Mouse (Mus musculus): ENCODE measurements around the gene Bicdl1.

Gene Bicdl1

DNA sequence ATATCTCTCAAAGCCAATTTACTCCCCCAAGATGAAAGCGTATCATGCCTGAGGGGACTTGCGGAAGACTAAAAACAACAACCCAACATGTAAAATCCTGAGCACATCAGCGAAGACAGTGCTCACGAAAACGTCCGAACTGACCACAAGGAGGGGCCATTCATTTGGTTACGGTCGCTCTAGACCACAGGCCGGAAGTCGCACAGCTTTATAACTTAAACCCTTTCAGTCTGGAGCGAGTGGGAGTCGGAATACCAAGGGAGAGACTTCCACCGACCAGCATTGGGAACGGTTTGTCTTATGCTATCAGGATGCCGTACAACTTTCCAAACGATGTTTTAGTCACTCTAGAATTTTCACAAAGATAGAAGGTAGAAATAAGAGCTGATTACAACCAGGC lies 5.4 kb downstream of the Bicdl1 start:
- no peak for DNase-seq (ENCODE audit: low spot score)

DNA sequence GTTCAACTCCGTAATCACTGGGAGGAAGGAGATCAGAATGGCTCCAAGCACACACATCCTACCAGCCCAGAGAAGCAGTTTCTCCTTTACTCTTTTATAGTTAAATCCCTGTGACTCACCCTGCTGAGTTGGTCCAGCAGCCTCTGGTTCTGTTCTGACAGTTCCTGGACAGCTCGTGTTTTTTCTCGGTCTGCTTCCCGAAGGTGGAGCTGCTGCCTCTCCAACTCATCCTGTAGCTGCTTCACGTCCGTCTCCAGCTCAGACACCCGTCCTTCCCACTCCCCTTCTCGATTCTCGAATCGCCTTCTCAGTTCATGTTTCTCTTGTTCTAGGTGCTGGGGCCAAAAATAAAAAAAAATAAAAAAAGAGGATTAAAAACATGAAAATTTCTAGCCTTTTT lies 7.0 kb downstream of the Bicdl1 start:
- DNase-seq (ENCODE audit: low spot score) = no peak

DNA sequence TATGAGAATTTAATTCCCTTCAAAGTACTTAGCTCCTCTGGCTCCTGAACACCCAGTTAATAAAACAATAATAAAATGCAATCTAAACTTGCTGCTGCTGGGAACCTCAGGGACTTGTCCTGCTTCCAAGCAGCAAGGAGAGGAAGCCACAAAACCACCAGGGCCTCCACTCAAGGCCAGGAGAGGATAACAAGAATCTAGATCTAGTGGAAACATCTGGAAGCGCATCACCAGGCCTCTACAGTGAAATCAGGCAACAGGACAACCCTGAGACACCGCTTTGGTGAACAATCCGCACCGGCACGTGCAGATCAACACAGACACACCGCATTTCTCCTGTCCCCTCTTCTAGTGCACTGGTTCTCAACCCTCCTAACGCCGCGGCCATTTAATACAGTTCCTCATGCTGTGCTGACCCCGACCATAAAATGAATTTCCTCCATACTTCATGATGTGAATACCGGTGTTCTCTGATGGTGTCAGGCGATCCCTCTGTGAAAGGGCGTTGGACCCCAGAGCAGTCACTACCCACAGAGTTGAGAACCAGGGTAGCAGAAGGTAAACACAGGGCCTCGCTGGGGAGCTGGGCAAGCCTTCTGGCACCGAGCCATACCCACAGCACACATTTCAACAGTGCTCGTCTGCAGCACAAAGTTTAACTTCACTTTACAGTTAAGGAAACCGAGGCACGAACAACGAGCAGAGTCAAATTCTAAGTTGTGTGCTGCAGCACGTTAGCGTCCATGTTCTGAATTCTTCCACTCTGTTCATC lies 9.0 kb downstream of the Bicdl1 start:
- no peak for DNase-seq (ENCODE audit: low spot score)

DNA sequence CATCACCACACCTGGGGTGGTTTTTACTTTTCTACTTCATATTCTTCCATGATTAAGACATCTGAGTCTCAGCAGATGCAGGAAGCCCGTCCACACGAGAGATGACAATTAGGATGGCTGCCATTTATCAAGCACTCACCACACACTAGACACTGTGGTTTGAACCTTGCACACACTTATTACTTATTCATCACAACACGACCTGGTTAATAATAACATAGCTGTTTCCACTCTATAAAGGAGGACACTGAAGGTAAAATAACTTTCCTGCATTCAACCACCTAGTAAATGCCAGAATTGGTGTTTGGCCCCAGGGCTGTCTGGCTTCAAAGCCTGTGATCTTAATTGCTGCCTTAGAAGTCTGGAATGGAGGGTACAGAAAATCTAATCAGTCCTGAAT lies 10.7 kb downstream of the Bicdl1 start:
- DNase-seq (ENCODE audit: low spot score) = no peak

DNA sequence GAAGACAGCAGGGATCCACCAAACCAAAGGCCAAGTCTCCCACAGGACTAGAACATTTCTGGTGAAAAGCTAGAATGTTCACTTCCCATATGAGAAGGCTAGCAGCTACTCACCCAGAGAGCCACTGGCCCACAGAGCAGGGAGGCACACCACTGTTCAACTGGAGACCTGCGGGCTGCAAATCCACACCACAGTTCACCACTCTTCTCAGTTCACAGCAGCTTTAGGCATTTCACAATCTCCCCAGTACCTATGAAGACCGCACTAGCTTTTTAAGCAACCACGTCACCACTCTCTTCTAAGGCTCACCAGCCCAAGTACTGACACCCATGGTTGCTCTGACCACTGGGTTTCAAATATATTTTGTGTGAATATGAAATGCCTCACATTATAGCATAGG lies 13.7 kb downstream of the Bicdl1 start:
- DNase-seq (ENCODE audit: low spot score) = no peak

DNA sequence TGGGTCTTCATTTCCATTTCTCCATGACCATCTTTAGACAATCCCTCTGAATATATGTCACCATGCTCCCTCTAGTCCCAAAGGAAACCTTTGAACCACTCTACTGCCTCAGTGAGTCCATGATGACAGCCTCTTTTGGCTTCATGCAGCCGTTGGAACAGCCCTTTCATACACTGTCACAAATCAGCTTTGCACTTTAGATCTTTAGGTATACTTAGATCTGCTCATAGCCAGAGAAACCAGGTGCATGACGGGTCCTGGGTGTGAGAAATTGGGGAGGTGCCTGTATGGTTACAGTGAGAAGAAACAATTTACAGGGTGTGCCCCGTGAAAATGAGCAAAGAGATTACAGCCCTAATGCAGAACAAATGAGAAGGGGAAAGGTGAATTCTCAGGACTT lies 14.3 kb downstream of the Bicdl1 start:
- no peak for DNase-seq (ENCODE audit: low spot score)

DNA sequence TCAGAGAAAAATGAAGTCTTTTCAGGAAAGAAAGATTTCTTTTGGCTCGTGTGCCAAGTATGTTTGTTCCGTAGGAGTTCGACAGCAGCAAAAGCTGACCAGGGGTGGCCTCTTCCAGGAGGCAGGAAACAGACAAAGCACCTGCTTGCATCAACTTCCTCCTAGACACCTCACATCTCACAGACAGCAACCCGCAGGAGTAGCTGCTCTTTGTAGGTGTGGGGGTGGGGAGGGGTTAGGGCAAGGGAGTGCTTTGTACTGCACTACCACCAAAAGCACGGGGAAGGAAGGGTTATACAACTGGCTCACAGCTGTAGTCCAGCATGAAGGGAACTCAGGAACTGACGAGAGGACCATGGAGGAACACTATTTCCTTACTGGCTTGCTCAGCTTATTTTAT lies 15.0 kb downstream of the Bicdl1 start:
- no peak for DNase-seq (ENCODE audit: low spot score)

DNA sequence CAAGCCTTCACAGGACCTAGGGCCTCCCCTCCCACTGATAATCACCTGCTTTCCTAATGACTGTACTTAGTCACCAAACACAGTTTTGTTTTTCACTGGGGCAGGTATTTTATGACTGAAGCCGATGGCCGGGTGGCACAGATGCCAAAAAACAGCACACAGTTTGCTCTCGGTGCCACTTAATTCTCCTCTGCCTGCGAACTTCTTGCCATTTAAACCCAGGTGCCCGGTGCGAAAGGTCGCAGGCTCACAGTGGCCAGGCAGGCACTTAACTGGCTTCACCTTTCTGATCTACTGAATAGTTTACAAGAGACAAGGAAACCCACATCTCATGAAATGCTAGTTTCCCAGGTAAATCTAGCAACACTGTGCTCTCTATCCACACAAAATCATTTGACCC lies 16.7 kb downstream of the Bicdl1 start:
- DNase-seq (ENCODE audit: low spot score) = no peak

DNA sequence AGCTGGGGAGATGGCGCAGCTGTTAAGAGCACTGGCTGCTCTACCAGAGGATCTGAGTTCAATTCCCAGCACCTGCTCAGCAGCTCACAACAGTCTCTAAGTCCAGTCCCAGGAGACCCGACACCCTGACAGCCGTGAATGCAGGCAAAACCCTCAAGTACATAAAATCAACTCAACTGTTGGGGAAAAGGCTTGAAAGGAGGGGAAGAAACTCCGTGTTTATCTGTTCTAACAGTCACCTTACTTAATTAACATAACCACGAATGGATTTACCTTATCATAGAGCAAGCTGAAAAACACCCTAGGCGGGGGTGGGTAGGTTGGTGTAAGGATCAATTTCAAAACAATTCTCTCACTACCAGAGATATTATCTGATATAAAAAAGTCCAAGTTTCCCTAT lies 18.9 kb downstream of the Bicdl1 start:
- DNase-seq (ENCODE audit: low spot score) = no peak

DNA sequence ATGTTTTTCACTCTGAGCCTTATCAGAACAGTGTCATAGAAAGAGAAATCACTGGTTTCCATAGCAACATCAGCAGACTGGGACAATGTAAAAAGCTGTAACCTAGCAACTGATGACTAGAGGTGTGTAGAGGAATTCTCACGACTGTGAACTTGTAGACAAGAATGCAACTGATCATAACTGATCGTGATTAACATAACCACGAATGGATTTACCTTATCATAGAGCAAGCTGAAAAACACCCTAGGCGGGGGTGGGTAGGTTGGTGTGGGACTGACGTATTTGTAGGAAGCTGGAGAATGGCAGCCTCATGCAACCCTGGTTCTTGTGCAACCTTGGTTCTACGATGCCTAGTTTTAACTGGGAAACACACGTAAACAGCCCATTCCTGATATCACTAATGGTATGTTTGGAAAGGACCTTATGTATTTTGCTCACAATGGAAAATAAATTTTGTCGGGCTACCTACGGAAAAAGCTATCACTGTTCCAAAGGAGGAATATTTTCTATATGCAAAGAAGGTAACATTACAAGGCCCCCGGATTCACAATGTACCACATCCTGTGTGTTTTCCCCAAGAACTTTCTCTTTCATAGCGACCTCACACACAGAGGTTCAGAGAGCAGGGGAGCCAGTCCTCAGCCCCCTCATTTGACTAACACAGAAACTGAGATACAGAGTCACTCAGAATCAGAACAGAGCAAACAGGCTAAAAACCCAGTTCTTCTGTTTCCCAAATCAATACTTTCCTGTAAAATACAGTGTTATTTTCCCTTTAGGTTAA lies 19.6 kb downstream of the Bicdl1 start:
- DNase-seq (ENCODE audit: low spot score) = no peak

DNA sequence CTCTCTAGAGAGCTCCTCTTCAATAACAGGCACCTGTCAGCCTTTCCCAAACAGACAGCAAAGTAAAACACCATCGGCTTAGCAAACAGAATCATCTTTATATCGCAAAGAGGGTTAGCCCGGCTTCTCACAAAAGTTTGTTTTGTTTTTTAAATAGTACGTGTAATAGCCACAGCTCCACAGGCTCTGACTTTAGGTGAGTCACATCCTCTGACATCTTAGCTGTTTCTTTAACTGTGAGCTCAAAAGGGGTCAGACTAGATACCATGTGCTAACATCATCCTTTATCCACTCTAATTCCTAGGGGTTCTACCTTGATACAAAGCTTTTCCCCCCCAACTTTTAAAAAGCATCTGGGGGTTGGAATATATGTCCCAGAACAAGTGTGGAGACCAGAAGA lies 21.2 kb downstream of the Bicdl1 start:
- DNase-seq (ENCODE audit: low spot score) = no peak

DNA sequence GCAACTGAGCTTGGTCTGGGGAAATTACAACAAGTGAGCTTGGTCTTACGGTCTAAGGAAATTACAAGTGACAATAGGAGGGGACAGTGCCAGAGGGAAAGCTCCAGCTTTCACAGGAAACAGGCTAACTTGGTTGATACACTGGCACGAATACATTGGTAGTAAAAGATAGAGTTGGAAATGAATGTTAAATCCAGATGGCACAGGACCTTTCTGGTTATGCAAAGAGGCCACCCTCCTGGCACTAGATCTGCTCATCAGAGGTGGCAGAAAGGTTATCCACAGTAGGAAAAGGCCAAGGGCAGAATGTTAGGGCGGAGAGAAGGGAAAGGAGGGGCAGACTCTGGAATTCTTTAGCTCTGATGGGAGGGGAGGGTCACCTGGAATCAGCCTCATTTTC lies 22.5 kb downstream of the Bicdl1 start:
- DNase-seq (ENCODE audit: low spot score) = no peak

DNA sequence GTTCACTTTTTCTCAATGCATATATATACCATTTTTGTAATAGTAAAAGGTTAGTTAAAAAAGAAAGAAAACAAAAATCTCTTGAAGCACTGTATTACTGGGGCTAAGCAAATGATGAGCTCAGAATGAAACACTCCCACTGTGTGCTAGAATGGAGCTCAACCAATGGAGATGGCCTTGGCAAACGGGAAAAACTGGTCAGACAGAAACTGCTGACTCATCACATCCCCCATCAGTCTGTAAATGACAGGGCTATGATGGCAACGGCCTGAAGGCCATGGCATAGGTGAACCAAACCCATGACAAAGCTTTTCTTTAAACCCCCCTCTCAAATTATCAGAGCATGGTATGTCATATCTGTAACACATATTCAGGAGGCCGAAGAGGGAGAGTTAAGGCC lies 29.4 kb downstream of the Bicdl1 start:
- DNase-seq (ENCODE audit: low spot score) = no peak

DNA sequence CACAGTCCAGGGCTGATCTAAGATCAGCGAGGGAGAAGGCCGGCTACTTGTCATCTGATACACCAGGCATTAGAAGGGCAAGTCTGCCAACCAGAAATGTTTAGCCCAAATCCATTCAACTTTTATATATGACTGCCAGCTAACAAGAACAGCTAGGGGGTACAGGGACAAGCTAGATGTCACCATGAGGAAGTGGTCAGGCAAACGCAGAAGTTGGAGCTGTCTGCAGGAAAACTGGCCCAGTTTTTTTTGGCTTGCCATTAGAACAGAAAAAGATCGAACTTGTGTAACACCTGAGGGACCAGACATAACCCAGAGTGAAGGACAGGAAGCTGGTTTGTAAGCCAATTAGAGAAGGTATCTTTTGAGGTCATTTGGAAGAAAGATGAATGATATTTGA lies 30.2 kb downstream of the Bicdl1 start:
- DNase-seq (ENCODE audit: low spot score) = no peak

DNA sequence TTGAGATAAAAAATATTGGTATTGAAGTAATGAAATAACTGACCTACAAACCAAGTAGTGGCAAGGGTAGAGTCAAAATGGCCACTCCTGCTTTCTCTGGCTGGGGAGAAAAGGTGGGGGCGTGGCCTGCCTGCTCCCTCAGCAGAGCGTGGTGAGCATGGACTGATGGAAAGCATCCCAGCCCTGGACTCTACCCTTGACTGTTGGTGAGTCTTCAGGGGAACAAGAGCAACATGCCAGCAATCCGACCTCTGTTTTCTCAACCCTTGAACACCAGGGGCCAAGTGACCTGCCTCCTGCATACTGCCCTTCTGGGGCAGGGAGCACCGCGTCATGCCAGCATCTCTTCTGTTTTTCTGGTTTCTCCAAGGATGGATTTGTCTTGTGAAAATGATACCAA lies 34.6 kb downstream of the Bicdl1 start:
- DNase-seq (ENCODE audit: low spot score) = no peak

DNA sequence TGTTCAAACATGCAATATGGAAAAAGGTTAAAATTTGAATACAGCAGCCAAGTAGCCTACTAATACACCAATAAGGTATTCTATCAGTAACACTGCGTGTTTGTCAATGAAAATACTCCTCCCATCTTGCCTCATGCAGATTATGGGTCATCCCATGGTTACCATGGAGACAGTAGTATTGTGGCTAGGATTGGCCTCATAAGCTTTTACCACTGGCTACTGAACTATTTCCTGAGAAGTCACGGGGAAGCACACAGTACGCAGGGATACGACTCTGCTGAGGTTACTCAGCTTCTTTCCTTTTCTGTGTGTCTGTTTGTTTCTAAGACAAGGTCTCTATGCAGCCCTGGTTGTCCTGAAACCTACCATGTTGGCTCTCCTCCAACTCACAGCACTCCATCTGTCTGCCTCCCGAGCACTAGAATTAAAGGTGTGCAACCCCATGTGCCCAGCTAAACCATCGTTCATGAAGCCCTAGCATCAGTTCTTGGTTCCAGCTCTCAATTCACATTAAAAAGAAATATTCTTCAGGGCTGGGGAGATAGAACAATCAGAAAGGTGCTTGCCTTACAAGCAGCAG lies 36.1 kb downstream of the Bicdl1 start:
- peak; percentile 16 for DNase-seq (ENCODE audit: low spot score)

DNA sequence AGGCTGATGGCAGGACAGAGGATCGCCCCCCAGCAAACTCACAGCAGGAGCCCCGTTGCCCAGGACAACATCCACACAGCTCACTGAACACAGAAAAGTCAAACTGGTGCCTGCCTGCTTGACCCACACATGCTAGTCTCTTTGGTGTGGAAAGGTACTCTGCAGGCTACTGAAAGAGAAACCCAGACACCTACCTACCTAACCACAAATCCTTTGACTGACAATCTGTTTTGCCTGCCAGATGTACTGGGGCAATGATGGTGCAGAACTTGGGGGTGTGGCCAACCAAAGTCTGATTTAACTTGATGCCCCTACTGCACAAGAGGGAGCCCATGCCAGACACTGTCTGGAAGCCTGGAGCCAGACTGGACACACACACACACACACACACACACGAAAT lies 38.1 kb downstream of the Bicdl1 start:
- peak; percentile 8 for DNase-seq (ENCODE audit: low spot score)

DNA sequence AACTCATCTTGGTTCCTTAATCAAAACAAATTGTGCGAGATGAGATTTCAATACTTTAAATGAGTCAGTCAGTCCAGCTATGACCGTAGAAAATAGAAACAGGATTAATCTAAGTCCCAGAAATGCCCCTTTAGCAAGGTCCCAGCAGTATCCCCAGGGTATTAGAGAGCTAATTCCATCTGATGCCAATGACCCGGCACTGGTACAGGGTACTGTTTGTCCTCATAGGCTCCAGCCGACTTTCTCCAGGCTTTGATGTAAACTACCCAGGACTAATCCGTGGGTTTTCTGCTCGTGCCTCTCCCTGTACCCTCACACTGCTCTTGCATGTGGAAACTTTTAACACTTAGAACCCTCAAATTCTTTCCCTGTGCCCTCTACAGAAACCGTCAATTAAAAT lies 44.7 kb downstream of the Bicdl1 start:
- peak; percentile 30 for DNase-seq (ENCODE audit: low spot score)

DNA sequence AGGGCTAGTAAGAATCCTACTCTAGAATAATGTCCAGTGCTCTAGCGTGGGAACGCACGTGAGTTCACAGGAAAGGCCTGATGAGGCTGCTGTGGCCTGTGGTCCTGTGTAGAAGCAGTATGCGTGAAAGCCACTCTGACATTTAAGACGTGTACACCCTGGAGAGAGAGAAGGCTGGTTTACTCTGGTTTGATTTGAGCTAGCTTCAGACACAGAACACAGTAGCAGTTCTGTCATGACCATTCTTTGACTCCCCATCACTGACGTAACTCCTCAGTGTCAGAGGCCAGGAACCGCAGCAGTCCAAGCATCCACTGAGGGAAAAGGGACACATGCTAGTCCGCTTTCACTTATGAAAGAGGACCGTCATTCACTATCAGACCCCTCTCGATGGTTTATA lies 46.3 kb downstream of the Bicdl1 start:
- DNase-seq (ENCODE audit: low spot score) = peak; percentile 16

DNA sequence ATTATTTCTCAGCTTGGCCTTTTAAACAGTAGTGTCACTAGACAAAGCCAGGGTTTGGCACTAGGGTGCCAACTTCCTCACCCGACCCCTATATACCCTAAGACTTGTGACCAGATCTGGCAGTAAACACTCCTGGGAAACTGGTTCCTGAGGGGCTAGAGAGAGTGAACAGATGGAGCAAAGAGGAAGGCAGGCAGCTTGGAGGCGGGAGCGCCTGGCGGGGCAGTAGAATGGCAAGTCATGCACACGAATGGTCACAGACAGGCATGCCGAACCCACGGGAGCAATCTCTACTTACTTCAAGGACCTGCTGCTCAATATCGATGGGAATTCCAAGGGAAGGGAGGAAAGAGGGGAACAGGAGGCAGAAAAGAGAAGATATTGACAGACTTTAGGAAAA lies 59.6 kb downstream of the Bicdl1 start:
- DNase-seq (ENCODE audit: low spot score) = peak; percentile 27

DNA sequence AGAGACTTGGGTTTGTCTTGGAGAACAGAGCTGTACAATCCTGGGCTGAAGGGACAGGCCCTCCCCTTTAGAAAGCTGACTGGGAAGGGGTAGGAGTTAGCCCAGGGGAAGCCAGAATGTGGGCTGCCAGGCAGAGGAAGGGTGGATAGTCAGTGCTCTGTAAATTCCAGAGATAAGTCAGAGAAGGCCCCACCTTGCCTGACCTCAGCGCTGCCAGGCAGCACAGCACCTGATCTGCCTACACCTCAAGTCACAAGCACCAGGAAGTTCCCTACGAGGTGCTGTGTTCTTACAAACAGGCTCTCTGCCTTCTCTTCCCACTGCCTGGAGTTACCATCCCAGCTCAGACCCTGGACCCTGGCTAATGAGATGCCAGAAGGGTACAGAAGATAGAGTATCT lies 61.0 kb downstream of the Bicdl1 start:
- DNase-seq (ENCODE audit: low spot score) = peak; percentile 28

DNA sequence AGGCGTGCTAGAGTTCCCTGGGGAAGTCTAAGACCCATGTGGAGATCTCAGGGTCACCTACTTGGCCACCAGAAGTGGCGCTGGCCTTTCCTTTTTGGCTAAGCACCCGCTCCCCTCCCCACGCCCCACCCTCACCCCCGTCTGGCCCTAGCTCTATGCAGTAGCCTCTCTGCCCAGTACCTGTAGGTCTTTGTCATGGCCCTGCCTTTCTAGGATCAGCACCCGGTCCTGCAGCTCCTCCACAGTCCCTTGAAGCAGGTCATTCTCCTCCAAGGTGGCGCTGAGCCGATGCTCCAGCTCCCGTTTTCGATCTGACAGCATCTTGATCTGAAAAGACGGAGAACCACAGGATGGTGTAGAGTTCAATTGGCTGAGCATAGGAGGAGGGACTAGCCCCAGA lies 61.4 kb downstream of the Bicdl1 start:
- peak; percentile 22 for DNase-seq (ENCODE audit: low spot score)

DNA sequence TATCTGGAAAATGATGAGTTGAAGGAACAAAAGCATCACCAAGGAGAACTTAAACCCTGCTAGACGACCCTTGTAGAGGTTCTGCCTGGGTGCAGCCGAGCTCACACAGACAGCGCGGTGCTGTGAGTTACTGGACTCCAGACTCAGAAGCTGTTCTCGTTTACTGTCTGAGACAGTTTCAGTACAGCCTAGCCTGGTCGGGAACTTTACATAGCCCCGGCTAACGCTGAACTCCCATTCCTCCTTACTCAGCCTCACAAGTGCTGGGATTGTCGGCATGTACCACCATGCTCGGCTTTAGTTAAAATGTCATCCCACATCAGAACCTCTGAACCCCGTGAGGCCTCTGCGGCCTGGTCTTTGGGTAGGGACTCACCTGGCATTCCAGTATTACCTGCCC lies 62.4 kb downstream of the Bicdl1 start:
- peak; percentile 26 for DNase-seq (ENCODE audit: low spot score)
